Mouse (Mus musculus) left cerebral cortex, adult 11 months (tissue): ENCODE results near the gene Batf2.
"Not testable (repeated sequence)": the region's sequence is repeated elsewhere in the genome, so short reads cannot be mapped to it uniquely, and the experiment has no call there.

Experiments
- DNase-seq: peaks from one replicate; pipeline ENCODE4 v3.0.0; 2022; ENCODE audit warnings: low spot score

The Batf2 gene

GRCm38 (mm10) chr19:6140678-6141393 lies at the start of gene Batf2:
Gene Batf2 (plus strand): TSS chr19:6140983.
- peak; percentile 88 for DNase-seq

- no peak for DNase-seq
Measured at GRCm38 (mm10) chr19:6094119-6094518, 46.7 kb upstream of the Batf2 start, which contains the start of gene AC131692.1. Gene AC131692.1 (plus strand): TSS chr19:6094419.

- no peak for DNase-seq
Measured at GRCm38 (mm10) chr19:6097847-6098246, 42.9 kb upstream of the Batf2 start.

- no peak for DNase-seq
Measured at GRCm38 (mm10) chr19:6101186-6101585, 39.6 kb upstream of the Batf2 start.

GRCm38 (mm10) chr19:6102169-6102853 lies 38.5 kb upstream of the Batf2 start:
- no peak for DNase-seq

- DNase-seq: no peak
Measured at GRCm38 (mm10) chr19:6104476-6104875, 36.3 kb upstream of the Batf2 start.

- DNase-seq: no peak
Measured at GRCm38 (mm10) chr19:6105586-6105985, 35.2 kb upstream of the Batf2 start, which contains the start of gene Naaladl1. Gene Naaladl1 (plus strand): TSS chr19:6105782.

GRCm38 (mm10) chr19:6113116-6113515 lies 27.7 kb upstream of the Batf2 start:
- DNase-seq: no peak

- no peak for DNase-seq
Measured at GRCm38 (mm10) chr19:6116113-6116850, 24.5 kb upstream of the Batf2 start.

GRCm38 (mm10) chr19:6117346-6117985 lies 23.3 kb upstream of the Batf2 start:
- DNase-seq: no peak

GRCm38 (mm10) chr19:6117986-6118676 lies 22.7 kb upstream of the Batf2 start, which contains the start of gene Sac3d1:
Gene Sac3d1 (minus strand): TSS chr19:6118650.
- peak; percentile 84 for DNase-seq

GRCm38 (mm10) chr19:6118677-6119185 lies 22.1 kb upstream of the Batf2 start:
- no peak for DNase-seq

GRCm38 (mm10) chr19:6121761-6122160 lies 19.0 kb upstream of the Batf2 start:
- DNase-seq: no peak

- no peak for DNase-seq
Measured at GRCm38 (mm10) chr19:6123330-6123729, 17.5 kb upstream of the Batf2 start.

- DNase-seq: no peak
Measured at GRCm38 (mm10) chr19:6124898-6125297, 15.9 kb upstream of the Batf2 start.

GRCm38 (mm10) chr19:6126289-6126688 lies 14.5 kb upstream of the Batf2 start:
- DNase-seq: no peak

GRCm38 (mm10) chr19:6126789-6127580 lies 13.8 kb upstream of the Batf2 start:
- DNase-seq: no peak

- DNase-seq: peak; percentile 96
Measured at GRCm38 (mm10) chr19:6127760-6128341, 12.9 kb upstream of the Batf2 start, which contains the start of gene Snx15. Gene Snx15 (minus strand): TSS chr19:6128304.

- not testable (repeated sequence) for DNase-seq
Measured at GRCm38 (mm10) chr19:6130414-6131128, 10.2 kb upstream of the Batf2 start.
